Mouse (Mus musculus): ENCODE measurements at regions not wholly inside any gene's neighbourhood (a gene's known extent, or its start where the extent isn't known, plus 50 kb on each side); places are given as distances from the start of the nearest gene placed in this dataset.
A peak's percentile ranks its signal among the peaks of the same experiment; 100 is the strongest.

- peak; percentile 89 for ATAC-seq (ENCODE audit: low TSS enrichment)
Observed at GRCm38 (mm10) chr8:127662776-127663499, 599.2 kb downstream of the Pard3 start.

- ATAC-seq (ENCODE audit: low TSS enrichment): no peak
Observed at GRCm38 (mm10) chr8:127666606-127667005, 602.9 kb downstream of the Pard3 start.

GRCm38 (mm10) chr8:127668991-127669390, 605.3 kb downstream of the Pard3 start:
- ATAC-seq (ENCODE audit: low TSS enrichment): no peak

- ATAC-seq (ENCODE audit: low TSS enrichment): no peak
Observed at GRCm38 (mm10) chr8:127674063-127674462, 610.4 kb downstream of the Pard3 start.

GRCm38 (mm10) chr8:127675377-127675776, 611.7 kb downstream of the Pard3 start:
- peak; percentile 94 for ATAC-seq (ENCODE audit: low TSS enrichment)

GRCm38 (mm10) chr8:127680205-127680604, 616.5 kb downstream of the Pard3 start:
- no peak for ATAC-seq (ENCODE audit: low TSS enrichment)

- ATAC-seq (ENCODE audit: low TSS enrichment): peak; percentile 57
Observed at GRCm38 (mm10) chr8:127684213-127684612, 620.5 kb downstream of the Pard3 start.

- no peak for ATAC-seq (ENCODE audit: low TSS enrichment)
Observed at GRCm38 (mm10) chr8:127690792-127691191, 627.1 kb downstream of the Pard3 start.

- peak; percentile 60 for ATAC-seq (ENCODE audit: low TSS enrichment)
Observed at GRCm38 (mm10) chr8:127698404-127698803, 634.7 kb downstream of the Pard3 start.

- no peak for ATAC-seq (ENCODE audit: low TSS enrichment)
Observed at GRCm38 (mm10) chr8:127704406-127704805, 640.7 kb downstream of the Pard3 start.

GRCm38 (mm10) chr8:127706051-127706835, 642.5 kb downstream of the Pard3 start:
- ATAC-seq (ENCODE audit: low TSS enrichment): peak; percentile 96

- no peak for ATAC-seq (ENCODE audit: low TSS enrichment)
Observed at GRCm38 (mm10) chr8:127709439-127709838, 645.7 kb downstream of the Pard3 start.

GRCm38 (mm10) chr8:127715097-127715496, 643.3 kb upstream of the Nrp1 start:
- ATAC-seq (ENCODE audit: low TSS enrichment): no peak

GRCm38 (mm10) chr8:127717969-127718368, 640.4 kb upstream of the Nrp1 start:
- ATAC-seq (ENCODE audit: low TSS enrichment): no peak

- peak; percentile 31; the same call in 1 of the 2 replicates for ATAC-seq (ENCODE audit: low TSS enrichment)
Observed at GRCm38 (mm10) chr8:127719881-127720280, 638.5 kb upstream of the Nrp1 start.

GRCm38 (mm10) chr8:127720593-127721290, 637.7 kb upstream of the Nrp1 start:
- ATAC-seq (ENCODE audit: low TSS enrichment): peak; percentile 79

GRCm38 (mm10) chr8:127721624-127722023, 636.8 kb upstream of the Nrp1 start:
- ATAC-seq (ENCODE audit: low TSS enrichment): no peak

GRCm38 (mm10) chr8:127734059-127734458, 624.3 kb upstream of the Nrp1 start:
- 0 out of 2 replicates have a peak, but pooled peaks have one; percentile 55 for ATAC-seq (ENCODE audit: low TSS enrichment)

GRCm38 (mm10) chr8:127742236-127742635, 616.2 kb upstream of the Nrp1 start:
- ATAC-seq (ENCODE audit: low TSS enrichment): no peak

- no peak for ATAC-seq (ENCODE audit: low TSS enrichment)
Observed at GRCm38 (mm10) chr8:127745221-127745620, 613.2 kb upstream of the Nrp1 start.

- ATAC-seq (ENCODE audit: low TSS enrichment): no peak
Observed at GRCm38 (mm10) chr8:127746456-127746855, 611.9 kb upstream of the Nrp1 start.

- no peak for ATAC-seq (ENCODE audit: low TSS enrichment)
Observed at GRCm38 (mm10) chr8:127752871-127753270, 605.5 kb upstream of the Nrp1 start.
